Mouse (Mus musculus) cortical plate, adult 2 months (tissue): ENCODE results near the gene Cdk4.

Source experiments
- CTCF ChIP-seq: fragments of 200-500 bp; IDR thresholded peaks from 2 replicates; pipeline ENCODE4 v1.5.1; 2011; ENCODE audit warnings: mild to moderate bottlenecking, control low read depth, low read length; ENCODE audit not compliant: insufficient read depth; ENCODE audit errors: extremely low read depth
- POLR2A ChIP-seq: fragments of 200-500 bp; IDR thresholded peaks from 2 replicates; pipeline ENCODE4 v1.6.1; 2011; ENCODE audit warnings: mild to moderate bottlenecking, low read length, control low read depth; ENCODE audit not compliant: insufficient read depth; ENCODE audit errors: extremely low read depth

GRCm38 (mm10) chr10:127071203-127071602 lies 7.9 kb downstream of the Cdk4 start:
- TF ChIP-seq CTCF (no peak), POLR2A (no peak)
